8 mouse cellular contexts compared by ENCODE assay signal in the genomic region with DNA sequence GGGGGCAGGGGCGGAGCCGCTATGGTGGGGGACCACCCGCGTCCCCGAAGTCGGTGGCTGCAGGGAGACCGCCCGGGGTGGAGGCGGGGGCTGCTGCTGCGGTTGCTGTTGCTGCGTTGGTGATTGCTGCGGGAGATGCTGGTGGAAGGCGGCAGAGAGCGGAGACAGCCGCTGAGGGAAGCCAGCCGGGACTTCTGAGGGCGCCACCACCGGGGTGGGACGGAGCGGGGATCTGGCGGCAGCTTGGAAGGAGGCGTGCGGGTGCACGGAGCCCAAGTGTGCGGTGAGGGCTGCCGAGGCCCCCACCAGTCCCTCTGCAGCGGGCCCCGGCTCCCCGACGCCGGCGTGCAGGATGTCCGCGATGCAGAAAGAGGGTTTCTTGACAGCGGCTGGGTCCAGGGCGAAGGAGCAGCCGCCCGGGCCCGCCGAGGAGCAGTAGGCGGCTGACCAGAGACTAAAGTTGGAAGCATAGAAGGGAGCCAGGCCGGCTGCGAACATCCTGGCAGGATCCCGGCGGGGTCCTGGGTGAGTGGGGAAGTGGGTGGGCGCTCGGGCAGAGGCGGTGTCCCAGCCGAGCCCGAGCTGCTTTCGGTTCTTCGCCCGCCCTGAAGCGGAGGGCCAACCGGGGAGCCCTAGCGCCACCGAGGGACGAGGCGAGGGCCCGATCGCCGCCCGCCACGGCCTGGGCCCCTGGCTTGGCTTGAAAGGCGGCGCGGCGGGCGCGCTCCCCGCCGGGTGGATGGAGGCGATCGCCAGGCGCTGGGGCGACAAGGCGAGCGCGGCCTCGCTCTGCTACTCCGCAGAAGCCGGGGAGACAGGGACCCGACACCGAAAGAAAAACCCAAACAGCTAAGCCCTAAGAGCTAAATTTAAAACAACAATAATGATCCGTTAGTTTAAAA. TPM values are rescaled to one million over a fixed set of nuclear protein-coding genes. Genes with fewer than 3 reads are reported as not detected.
A peak's percentile ranks its signal among the peaks of the same experiment; 100 is the strongest.
DNase-seq lines count a peak whose midpoint lies in the region; ATAC-seq and TF ChIP-seq lines count a peak whose summit lies in the region.

No protein-coding gene starts in this region.

- TF ChIP-seq EP300 in heart, adult 2 months (IDR thresholded peaks at IDR 0.05; ENCODE audit: insufficient read depth, low read depth, low read length): no peak
- no peak for TF ChIP-seq EP300 in lung, postnatal 0 days (IDR thresholded peaks at IDR 0.05)

- H3K4me3 ChIP-seq in left cerebral cortex, adult 2 months: peak overlapping the region; percentile 52
- H3K4me3 ChIP-seq in heart, adult 2 months: peak overlapping the region; percentile 95
- peak overlapping the region; percentile 78 for H3K4me3 ChIP-seq in lung, postnatal 0 days (ENCODE audit: low read depth, low read length)

- ATAC-seq in lung, postnatal 0 days: peak; percentile 36

- H3K9me3 ChIP-seq in lung, postnatal 0 days (ENCODE audit: low read length): no peaks in the 10 kb centered on the region

- peak overlapping the region; percentile 99 for H3K9ac ChIP-seq in heart, adult 2 months (ENCODE audit: low read depth, low read length)
- peak overlapping the region; percentile 83 for H3K9ac ChIP-seq in lung, postnatal 0 days (replicated peaks; ENCODE audit: low read depth)

- peak in 1 of 2 experiments; percentile 29 for DNase-seq in left cerebral cortex, adult 2 months (ENCODE audit: extremely low spot score in 1 of 2, low spot score in 2 of 2)
- DNase-seq in left cerebral cortex, postnatal 14 days (ENCODE audit: low spot score in 2 of 2): no peak
- peak; percentile 61 for DNase-seq in embryo, embryonic 9.5 days (ENCODE audit: extremely low spot score)
- peak; percentile 83 to 84 for DNase-seq in heart, adult 2 months
- DNase-seq in kidney, adult 18-20 months: peak; percentile 58
- peak; percentile 53 for DNase-seq in lung, postnatal 0 days (ENCODE audit: low spot score)
- peak; percentile 60 for DNase-seq in retina, postnatal 1 day
- DNase-seq in left cerebral cortex, adult 18-20 months (ENCODE audit: low spot score in 2 of 2): no peak

- peaks cover 9% of the 10 kb centered on the region for H3K36me3 ChIP-seq in heart, adult 2 months (ENCODE audit: control insufficient read depth, insufficient read depth, low read length)
- H3K36me3 ChIP-seq in lung, postnatal 0 days (ENCODE audit: insufficient read depth, low read length): 0 out of 2 replicates have a peak, but pooled peaks cover 7% of the 10 kb centered on the region

- H3K4me2 ChIP-seq in lung, postnatal 0 days (replicated peaks; ENCODE audit: low read depth, low read length): peak overlapping the region; percentile 78

- no peaks in the 10 kb centered on the region for H3K79me2 ChIP-seq in heart, adult 2 months (replicated peaks; ENCODE audit: control insufficient read depth, insufficient read depth, low read length)

- H3K4me1 ChIP-seq in heart, adult 2 months (ENCODE audit: control insufficient read depth, insufficient read depth, low read length): peaks cover 8% of the 10 kb centered on the region
- peaks cover 11% of the 10 kb centered on the region; the same call in 1 of the 2 replicates for H3K4me1 ChIP-seq in lung, postnatal 0 days (ENCODE audit: insufficient read depth, low read depth, low read length)

- H3K27me3 ChIP-seq in heart, adult 2 months (ENCODE audit: control insufficient read depth, insufficient read depth, low read length): no peaks in the 10 kb centered on the region; the same call in 1 of the 2 replicates
- H3K27me3 ChIP-seq in lung, postnatal 0 days (replicated peaks; ENCODE audit: insufficient read depth, low read length): peaks cover 16% of the 10 kb centered on the region; the same call in 1 of the 2 replicates

- TF ChIP-seq CTCF in left cerebral cortex, adult 2 months (IDR thresholded peaks at IDR 0.05): no peak
- no peak for TF ChIP-seq CTCF in heart, adult 2 months (IDR thresholded peaks at IDR 0.05)
- no peak for TF ChIP-seq CTCF in lung, postnatal 0 days (IDR thresholded peaks at IDR 0.05)

- 1% methylated on average over 85 of the region's 85 CpGs for WGBS in heart, adult 2 months
- WGBS in lung, postnatal 0 days: 3% methylated on average over 75 of the region's 85 CpGs

- peak overlapping the region; percentile 64 for H3K27ac ChIP-seq in left cerebral cortex, adult 2 months
- peak overlapping the region; percentile 90 for H3K27ac ChIP-seq in heart, adult 2 months
- peak overlapping the region; percentile 99 for H3K27ac ChIP-seq in lung, postnatal 0 days (ENCODE audit: low read length)

- TF ChIP-seq POLR2A in heart, adult 2 months (IDR thresholded peaks at IDR 0.05; ENCODE audit: insufficient read depth, low read depth, low read length): no peak

- intact Hi-C loops in left cerebral cortex, adult 2 months (cut with DNase I): no loop called here
- intact Hi-C loops in left cerebral cortex, postnatal 14 days (cut with DNase I): no loop called here
- intact Hi-C loops in heart, adult 2 months (cut with DNase I): loop anchor here (10.0 kb wide), 1 partner anchor 697 kb away; a partner anchor contains a TSS

RNA-seq across cellular contexts. Expression of a gene that starts 0.5 kb away (rescaled TPM):
- under 1 TPM; 0.30 to 0.84 TPM for total RNA-seq in left cerebral cortex, adult 2 months (2021)
- total RNA-seq in left cerebral cortex, postnatal 14 days (2021): 1 to 10 TPM in 1 of 2 experiments, under 1 TPM in 1; 0.64 to 1.4 TPM
- 10 to 100 TPM in 1 of 2 experiments, 1 to 10 TPM in 1; 7.6 to 10.8 TPM for total RNA-seq in heart, adult 2 months (2021)
- polyA plus RNA-seq in heart, adult 2 months (2012; rRNA removed): 8.8 and 11.4 TPM in 2 replicates
- polyA plus RNA-seq in lung, postnatal 0 days (2015; fragmentation: Nextera tagmentation; extraction: Ambion mirVana): 34.2 and 63.1 TPM in 2 replicates
- 1 to 10 TPM in 1 of 2 experiments, under 1 TPM in 1; 0.37 to 1.2 TPM for total RNA-seq in left cerebral cortex, adult 18-20 months (2021)

Comparison
In these comparisons a context has a peak if more than half of its experiments do, and no peak if none do; other contexts are left out.
1. DNase-seq: peak in embryo, embryonic 9.5 days (single experiment), heart, adult 2 months (2 of 2), kidney, adult 18-20 months (single experiment), lung, postnatal 0 days (single experiment) and retina, postnatal 1 day (single experiment); none in left cerebral cortex, postnatal 14 days (0 of 2) and left cerebral cortex, adult 18-20 months (0 of 2).
2. Peak in every context shown above with its lines, with median percentiles within 50 percentile points of each other: H3K27ac ChIP-seq and H3K4me3 ChIP-seq.